Mouse (Mus musculus) left cerebral cortex, postnatal 10 days (tissue): Measurements from ENCODE around the gene Spon1. TPM values are rescaled to one million over a fixed set of nuclear protein-coding genes. Genes with fewer than 3 reads are reported as not detected.

Experiments
- DNase-seq, 2 experiments: peaks; one replicate each; pipeline ENCODE4 v3.0.0; 2021 to 2022; ENCODE audit warnings: low spot score in 2 of 2, mixed read lengths in 1 of 2; ENCODE audit errors: extremely low spot score in 1 of 2
- intact Hi-C: fragments of 180-260 bp; cut with DNase I; formaldehyde crosslinking; loops from one replicate; pipeline ENCODE4 v1.15.1; 2025
- total RNA-seq, 2 experiments: library from RNA; stranded (reverse); gene quantifications; 2 replicates each; pipeline ENCODE4 v1.2.3; 2021

Gene Spon1
- total RNA-seq, 2 experiments from 2014 or later = 46.6 to 49.5 TPM

DNA sequence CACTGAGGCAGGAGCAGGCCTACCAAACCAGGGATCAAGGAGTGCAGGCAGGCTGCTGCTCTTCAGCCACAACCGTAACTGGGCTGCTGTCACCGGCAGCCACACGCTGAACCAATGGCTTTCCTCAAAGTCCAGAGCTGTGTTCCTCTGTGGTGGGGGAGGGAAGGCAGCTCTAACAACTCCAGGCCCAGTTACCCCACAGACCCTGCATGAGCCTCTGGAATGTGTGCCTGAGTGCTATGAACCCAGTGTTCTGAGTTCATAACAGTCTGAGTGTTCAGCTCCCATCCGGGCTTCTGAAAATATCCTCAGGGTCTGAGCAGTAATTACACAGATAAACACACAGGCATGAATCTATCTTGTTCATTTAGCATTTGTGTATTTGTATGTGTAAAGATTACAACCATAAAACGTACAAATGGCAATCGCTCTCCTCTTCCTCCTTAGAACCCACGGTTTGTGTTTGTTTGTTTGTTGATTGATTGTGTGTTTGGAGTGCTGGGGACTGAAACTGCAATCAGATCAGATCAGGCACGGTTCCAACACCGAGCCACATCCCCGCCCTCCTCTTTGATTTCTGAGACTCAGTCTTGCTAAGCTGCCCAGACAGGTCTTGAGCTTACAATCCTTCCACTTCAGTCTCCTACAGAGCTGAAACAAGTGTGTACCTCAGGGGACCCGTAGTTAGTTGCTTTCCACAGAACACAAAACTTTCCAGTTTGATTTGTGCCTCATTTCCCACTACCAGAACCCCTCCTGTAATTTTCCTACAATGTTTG lies 299.8 kb downstream of the Spon1 start:
- intact Hi-C loops = loop anchor here (2.0 to 10.0 kb wide), 2 partner anchors 49 to 147 kb away; partner anchors contain the start of gene Rras2
- DNase-seq = no peak

DNA sequence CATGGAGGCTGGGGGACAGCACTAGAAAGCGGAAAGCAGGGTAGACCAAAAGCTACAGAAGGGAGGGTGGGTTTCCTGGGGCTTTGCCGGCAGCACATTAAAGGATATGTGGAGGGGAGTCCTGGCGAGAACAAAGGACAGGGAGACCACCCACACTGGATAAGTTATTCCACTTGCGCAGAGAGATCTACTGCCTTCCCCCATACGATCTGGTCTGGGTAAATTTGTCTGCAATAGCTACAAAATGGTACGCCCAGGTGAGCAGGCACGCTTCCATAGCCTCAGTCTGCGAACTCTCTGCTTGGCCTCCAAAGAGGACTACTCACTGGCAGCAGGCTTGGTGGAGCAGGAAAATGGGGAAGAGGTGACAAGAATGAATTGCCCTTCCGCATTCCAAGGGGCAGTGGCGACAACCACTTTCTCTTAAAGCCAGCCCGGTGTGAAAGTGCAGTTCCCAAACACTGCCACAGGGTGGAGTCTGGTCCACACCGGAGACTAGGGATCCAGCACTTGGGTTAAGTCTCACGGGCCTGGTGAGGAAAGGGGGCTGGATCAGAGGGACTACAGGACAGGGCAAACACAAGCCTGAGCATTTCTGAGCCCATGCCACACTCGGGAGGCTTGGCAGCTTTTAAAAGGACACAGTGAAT lies 300.9 kb downstream of the Spon1 start:
- intact Hi-C loops = loop anchor here (2.0 to 10.0 kb wide), 2 partner anchors 48 to 146 kb away; partner anchors contain the start of gene Rras2
- peak; percentile 71 to 83 for DNase-seq

DNA sequence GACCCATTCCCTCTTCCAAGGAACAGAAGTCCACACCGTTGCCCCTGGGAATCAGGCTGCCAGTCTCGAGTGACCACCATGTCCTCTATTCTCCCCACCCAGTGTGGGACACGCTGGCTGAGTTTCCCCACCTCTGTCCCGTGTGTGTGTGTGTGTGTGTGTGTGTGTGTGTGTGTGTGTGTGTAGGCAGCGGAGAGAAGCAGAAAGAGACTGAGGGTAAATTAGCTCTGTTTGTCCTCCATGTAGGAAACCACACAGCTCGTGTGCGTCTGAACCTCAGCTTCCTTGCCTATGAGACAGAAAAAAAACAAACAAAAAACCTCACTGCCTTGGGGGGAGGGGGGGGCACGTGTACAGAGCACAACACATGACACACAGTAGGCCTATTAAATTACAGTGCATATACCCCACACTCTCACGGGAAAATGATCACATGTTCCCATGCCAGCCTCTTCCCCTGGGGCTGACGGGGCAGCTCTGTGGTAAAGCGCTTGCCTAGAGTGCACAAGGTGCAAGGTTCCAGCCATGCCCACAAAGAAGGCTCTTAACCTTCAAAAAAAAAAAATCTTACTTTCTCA lies 303.2 kb downstream of the Spon1 start:
- DNase-seq = no peak
- intact Hi-C loops = loop anchor here (10.0 kb wide), 1 partner anchor 46 kb away; the partner anchor contains the start of gene Rras2

DNA sequence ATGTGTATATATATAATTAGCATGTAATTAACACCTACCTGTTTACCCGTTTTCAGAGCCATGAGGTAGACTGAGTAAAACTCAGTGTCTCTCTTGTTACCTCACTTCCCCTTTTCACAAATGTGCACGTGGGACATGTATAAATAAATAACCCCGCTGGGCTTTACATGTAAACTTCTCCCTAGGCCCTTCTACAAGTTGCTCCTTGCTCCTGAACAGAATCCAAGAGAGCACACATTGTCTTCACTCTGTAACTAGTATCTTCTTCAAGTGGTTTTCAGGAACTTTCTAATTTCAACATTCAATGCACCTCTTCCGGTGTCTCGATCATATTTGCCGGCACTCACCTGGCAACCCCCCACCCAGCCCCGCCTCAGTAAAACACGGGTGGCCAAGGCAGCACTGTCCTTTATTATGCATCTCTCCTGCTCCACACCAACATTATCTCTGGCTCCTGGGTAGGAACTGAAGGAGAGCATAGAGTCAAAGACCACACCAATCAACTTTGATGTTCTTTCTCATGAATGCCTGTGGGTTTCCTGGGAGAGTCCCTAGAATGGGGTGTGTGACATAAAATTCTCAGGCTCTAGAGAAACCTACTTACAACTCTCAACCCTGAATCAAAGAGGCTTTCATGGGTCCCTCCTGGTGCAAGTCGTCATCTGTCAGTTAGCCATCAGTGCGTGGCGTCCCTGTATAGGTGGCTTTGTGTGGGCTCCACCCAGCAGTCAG lies 304.1 kb downstream of the Spon1 start:
- DNase-seq = no peak
- intact Hi-C loops = loop anchor here (10.0 kb wide), 1 partner anchor 45 kb away; the partner anchor contains the start of gene Rras2

DNA sequence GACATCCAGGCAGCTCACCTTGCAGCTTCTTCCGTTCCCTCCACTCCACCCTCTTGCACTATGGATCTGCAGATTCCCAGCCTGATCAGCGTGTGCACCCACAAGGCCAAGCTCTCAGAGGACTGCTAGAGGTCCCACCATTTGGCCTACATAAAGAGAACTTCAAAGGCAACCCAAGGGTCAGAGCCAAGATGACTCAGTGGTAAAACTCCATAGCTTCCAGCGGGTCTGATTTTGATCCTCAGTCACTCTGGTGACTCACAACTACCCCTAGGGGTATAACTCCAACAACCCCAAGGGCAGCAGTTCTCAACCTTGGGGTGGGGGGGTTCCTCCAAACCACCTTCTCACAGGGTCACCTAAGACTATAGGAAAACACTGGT lies 304.7 kb downstream of the Spon1 start:
- intact Hi-C loops = no loop called here
- DNase-seq = no peak

DNA sequence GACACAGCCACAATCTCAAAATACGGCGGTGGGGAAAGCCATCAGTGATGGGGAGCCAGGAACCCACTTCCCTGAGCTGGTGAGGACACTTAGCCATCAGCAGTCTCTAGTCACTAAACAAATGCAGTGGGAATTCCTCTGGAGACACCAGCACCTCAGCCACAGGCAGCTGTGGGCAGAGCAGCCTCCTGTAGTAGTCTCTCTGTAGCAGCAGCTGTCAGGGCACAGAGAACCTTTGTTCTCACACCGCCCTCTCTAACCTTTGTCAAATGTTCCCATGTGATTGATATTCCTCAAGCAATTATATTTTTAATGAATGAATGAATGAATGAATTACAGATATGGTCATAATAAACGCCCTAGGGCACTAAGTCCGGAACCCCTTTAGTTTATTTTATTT lies 305.6 kb downstream of the Spon1 start:
- intact Hi-C loops = no loop called here
- no peak for DNase-seq

DNA sequence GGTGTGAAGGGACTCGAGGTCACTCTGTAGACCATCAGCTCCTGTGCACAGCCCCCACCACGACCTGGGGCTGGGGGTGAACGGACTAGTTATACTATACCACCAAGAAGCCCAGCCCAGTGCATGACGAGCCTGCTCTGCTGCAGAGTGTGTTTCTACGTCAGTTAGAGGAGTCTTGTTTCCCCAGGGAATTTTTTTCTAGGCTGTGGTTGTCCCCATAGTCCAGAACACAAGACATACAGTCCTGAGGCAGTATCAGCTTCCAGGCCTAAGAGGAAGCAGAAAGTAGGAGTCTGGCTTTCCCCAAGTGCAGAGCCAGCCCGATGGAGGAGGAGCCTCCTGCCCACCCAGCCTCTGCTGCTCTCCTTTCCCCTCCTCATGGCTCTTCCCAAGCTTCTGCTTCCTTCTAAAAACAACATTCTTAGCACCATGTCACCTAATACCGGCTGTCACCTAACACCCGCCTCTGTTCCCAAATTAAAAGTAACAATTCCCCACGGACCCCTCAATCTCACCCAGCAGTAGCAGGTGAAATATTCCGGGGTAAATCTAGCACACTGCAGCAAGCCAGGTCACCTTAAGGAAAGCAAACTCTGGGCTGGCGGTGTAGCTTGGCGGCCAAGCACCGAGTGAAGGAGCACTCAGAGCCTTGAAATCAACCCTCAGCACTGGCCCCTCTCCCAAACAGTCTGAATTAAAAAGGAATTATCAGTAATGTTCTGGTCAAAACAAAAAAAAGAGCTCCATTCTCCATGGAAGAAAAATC lies 306.2 kb downstream of the Spon1 start:
- intact Hi-C loops = no loop called here
- DNase-seq = no peak

DNA sequence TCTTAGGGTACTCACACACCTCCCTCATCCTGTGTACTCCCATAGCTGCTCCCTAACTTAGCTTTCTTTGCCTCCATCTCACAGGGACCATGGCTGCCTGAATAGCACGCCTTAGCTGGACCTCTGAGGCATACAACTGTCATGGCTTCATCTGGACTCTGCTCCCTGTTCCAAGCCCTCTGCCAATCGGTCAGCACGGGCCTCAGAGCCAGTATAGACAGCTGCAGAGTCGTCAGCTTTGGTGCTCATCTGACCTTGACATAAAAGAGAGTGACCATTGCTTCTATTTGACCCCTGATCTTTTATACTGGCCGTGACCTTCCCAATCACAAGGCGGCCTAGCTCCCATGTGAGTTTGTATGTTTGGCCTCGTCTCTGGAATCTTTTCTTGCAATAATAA lies 308.3 kb downstream of the Spon1 start:
- intact Hi-C loops = no loop called here
- no peak for DNase-seq

DNA sequence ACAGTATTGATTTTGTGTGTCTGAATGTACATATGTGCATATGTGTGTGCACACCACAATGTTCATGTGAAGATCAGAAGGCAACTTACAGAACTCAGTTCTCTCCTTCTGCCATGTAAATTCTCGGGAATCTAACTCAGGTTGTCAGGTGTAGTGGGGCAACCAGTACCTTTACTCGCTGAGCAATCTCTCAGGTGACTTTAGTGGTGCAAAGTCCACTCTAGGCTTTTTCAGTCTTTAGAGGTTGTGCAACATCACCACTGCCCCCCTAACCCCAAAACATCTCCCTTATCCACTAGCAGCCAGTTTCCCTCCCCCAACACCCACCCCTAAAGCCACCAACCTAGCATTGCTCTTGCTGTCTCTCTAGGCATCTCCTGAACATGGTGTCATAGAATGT lies 308.8 kb downstream of the Spon1 start:
- DNase-seq = no peak
- intact Hi-C loops = no loop called here

DNA sequence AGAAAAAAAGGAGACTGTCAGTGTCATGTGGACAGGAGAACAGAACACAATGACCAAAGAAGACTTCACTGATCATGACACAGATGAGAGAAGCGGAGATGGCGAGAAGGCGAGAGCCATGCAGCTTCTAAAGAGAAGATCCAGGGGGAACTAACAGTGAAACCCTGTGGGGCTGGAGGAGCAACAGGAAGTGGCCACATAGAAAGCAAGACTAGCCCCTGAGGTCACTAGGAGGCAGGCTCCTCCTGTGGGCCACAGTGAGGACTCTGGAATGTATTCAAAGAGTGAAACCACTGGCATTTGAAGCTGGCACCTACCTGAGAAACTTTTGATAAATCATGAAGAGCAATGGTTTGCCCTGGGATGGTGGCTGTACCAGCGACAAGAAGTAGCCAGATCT lies 313.5 kb downstream of the Spon1 start:
- intact Hi-C loops = no loop called here
- no peak for DNase-seq

DNA sequence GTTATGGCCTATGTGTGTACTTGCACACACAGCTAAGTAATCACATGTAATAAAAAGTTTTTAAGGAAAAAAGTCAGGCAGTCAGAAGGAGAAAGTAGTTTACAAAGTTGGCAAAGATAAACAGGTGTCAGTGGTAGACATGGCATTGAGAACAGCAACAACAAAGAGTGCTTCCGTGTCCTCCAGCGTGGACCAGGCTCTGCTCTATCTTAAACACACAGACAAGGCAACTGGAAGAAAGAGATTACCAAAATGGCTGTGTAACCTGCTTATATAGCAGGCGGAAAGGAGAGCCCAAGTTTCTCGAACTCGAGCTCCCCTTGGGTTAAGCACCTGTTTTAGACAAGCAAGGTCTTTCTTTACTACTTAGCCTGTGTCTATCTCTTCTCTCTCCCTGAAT lies 314.5 kb downstream of the Spon1 start:
- DNase-seq = no peak
- intact Hi-C loops = no loop called here

DNA sequence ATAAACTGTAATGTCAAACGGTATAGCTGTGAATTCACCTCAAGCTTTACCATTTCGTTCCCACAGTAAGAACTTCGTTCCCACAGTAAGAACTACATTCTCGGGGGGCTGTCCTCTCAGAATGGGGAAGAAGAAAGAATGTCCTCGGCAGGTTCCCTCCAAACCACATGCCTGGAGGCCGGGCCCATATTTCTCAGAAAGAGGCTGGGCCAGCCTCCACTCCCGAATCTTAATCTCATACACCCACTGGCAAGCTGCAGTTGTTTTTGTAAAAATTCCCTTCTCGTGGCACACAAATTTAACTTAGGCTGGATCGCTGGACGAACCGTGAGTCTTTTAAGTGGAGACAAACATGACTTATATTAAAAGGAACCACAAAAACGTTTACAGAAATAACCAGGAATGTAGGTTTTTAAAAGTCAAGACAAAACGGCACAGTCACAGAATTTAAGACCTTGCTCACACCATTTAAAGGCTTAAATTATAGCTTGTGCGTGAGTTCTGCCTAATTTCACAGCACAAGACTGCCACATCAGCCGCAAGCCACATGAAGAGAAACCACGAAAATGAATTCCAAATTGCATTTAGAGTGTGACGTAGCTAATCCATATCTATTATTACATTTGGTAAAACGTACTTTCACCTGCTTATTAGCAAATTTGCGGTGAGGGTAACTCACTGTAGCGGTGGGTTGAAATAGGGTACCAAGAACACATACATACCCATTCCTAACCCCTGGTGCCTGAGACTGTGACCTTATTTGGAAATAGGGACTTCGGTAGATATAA lies 316.0 kb downstream of the Spon1 start:
- intact Hi-C loops = no loop called here
- no peak for DNase-seq

DNA sequence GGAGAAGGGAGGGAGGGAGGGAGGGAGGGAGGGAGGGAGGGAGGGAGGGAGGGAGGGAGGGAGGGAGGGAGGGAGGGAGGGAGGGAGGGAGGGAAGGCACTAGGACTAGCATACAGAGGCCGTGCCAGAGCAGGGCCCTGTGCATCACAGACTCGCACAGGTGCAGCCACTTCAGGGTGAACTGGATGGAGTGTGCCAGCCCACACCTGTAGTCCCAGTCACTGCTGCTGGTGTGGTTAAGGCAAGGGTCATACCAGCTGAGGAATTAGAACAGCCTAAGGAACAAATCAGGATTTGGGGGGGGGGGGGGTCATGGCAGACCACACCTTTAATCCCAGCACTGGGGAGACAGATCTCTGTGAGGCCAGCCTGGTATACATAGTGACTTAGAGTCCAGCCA lies 317.3 kb downstream of the Spon1 start:
- intact Hi-C loops = no loop called here
- DNase-seq = no peak

DNA sequence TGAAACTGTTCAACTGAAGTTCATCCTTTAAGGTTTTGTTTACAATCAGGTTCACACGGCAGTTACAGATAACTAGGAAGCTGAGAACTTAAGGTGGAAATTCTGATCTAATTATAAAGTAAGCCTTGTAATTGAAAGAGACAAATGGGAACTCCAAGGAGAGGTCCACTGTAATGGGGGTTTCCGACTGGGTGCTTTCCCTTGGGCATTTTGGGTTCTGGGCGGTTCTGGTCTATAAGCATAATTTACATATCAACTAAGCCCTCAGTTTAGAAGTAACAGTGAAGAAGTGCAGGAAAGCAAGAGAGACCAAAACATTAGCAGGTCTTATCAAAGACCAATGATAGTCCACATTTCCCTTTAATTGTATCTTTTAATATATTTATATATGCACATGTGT lies 318.0 kb downstream of the Spon1 start:
- intact Hi-C loops = no loop called here
- DNase-seq = no peak

DNA sequence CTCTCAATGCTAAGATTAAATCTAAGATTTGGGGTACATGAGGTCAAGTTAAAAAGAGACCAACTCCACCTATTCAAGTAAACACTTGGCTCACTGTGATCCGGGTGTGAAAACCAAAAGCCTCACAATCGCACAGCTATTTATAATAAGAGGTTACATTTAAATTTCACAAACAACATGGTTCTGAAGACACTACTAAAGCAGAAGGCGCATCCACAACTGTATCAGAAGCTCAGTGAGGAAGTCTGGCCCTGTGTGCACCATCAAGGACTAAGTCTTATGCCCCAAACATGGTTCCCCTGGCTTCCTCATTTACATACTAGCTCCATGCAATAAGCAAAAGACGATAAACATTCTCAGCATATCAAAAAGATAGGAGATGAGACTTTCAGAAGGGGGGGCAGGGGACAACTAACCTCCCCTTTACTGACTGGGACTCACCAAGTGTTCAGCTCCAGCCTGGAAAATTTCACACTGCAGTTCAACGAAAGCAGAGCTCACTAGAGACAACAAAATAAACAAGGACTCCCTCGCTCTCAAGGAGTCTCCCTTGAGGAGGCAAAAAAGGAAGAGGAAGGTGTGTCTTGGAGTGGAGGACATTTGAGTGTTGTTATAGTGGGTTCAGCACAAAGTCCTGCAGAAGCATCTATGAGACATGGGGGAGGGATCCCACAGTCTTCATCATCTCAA lies 320.4 kb downstream of the Spon1 start:
- intact Hi-C loops = no loop called here
- no peak for DNase-seq

DNA sequence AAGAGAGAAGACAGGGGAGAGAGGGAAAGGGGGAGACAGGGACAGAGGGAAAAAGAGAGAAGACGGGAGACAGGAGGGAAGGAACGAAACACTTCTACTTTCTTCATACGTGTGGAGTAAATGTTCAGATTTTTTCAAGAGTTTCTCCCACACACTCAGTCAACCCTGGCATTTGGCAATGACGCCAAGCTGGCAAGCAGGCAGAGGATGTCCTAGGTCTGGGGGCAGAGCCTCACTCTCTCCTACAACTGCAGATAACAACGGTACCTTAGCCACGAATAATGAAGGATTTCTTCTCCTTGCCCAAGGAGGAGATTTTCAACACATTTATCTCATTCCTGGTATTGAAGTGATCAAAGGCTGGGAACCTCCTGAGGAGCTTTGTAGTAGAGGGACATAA lies 321.5 kb downstream of the Spon1 start:
- no peak for DNase-seq
- intact Hi-C loops = no loop called here

DNA sequence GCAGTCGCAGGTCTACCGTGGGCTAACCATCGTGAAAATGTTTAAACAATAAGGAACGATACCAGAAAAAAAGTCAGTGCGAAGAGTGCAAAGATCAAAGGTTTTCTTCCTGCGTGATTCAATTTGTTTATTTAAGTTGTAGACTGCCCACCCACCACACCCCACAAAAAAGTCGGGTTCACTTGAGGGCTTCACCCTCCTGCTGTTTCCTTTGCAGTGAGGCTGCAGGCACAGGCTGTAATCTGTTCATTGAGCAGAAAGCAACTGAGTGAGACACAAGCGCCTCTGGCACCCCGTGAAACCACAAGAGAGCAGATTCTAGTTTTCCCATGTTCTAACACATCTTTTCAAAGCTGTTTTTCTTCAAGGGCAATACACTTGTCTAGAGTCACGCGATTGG lies 322.2 kb downstream of the Spon1 start:
- intact Hi-C loops = no loop called here
- DNase-seq = no peak
